Mouse (Mus musculus) intestine, embryonic 16.5 days (tissue): ENCODE measurements around the gene Tecpr2. TPM values are rescaled to one million over a fixed set of nuclear protein-coding genes. Genes with fewer than 3 reads are reported as not detected.

Source experiments
- ATAC-seq: fragments of 200-750 bp; cut with Nextera tagmentation; 2 replicates; pipeline ENCODE4 v1.8.0; 2017; ENCODE audit warnings: moderate TSS enrichment, moderate library complexity
- H3K27ac ChIP-seq: fragments of 300-500 bp; sonication (generic); 2 replicates; pipeline ENCODE4 v1.5.1; 2014; ENCODE audit warnings: mild to moderate bottlenecking, low read length
- H3K27me3 ChIP-seq: fragments of 300-500 bp; sonication (generic); replicated peaks from 2 replicates; pipeline ENCODE4 v1.6.1; 2014; ENCODE audit warnings: low read length, control low read depth, mixed read lengths; ENCODE audit not compliant: control insufficient read depth, insufficient read depth
- H3K36me3 ChIP-seq: fragments of 300-500 bp; sonication (generic); 2 replicates; pipeline ENCODE4 v1.6.1; 2014; ENCODE audit warnings: low read length, control low read depth; ENCODE audit not compliant: control insufficient read depth, insufficient read depth
- H3K4me1 ChIP-seq: fragments of 300-500 bp; sonication (generic); 2 replicates; pipeline ENCODE4 v1.6.1; 2014; ENCODE audit warnings: low read length, control low read depth, mixed read lengths; ENCODE audit not compliant: control insufficient read depth, insufficient read depth
- H3K4me2 ChIP-seq: fragments of 300-500 bp; sonication (generic); 2 replicates; pipeline ENCODE4 v1.6.1; 2014; ENCODE audit warnings: low read depth, low read length, control low read depth
- H3K4me3 ChIP-seq: fragments of 300-500 bp; sonication (generic); 2 replicates; pipeline ENCODE4 v1.5.1; 2014; ENCODE audit warnings: mild to moderate bottlenecking, low read length
- H3K9ac ChIP-seq: fragments of 300-500 bp; sonication (generic); 2 replicates; pipeline ENCODE4 v1.6.1; 2014; ENCODE audit warnings: low read depth, low read length
- H3K9me3 ChIP-seq: fragments of 300-500 bp; sonication (generic); 2 replicates; pipeline ENCODE4 v1.6.1; 2016; ENCODE audit warnings: low read length, control low read depth; ENCODE audit not compliant: control insufficient read depth
- WGBS: fragments of 180-500 bp; shearing (Covaris S2); extraction: QIAGEN DNeasy Blood & Tissue Kit; methylation state at CpG from one replicate; pipeline ENCODE4 v1.1.7; 2014; 5-methylcytosine and 5-hydroxymethylcytosine counted together
- polyA plus RNA-seq: library from polyadenylated mRNA; unstranded; fragments of >200 nt; fragmentation: Nextera tagmentation; extraction: Ambion mirVana; gene quantifications from 2 replicates; pipeline ENCODE4 v1.2.1, GENCODE M21; 2015

Gene Tecpr2
- polyA plus RNA-seq, 1 experiment from 2014 or later: 2.2 TPM

GRCm38 (mm10) chr12:110990500-110990899 lies 101.4 kb downstream of the Tecpr2 start:
- ATAC-seq: no peak
- Histone ChIP-seq H3K4me2 (no peak overlapping the region), H3K36me3 (no peaks in the 10 kb centered on the region), H3K4me1 (peaks cover 12% of the 10 kb centered on the region), H3K27ac (no peak overlapping the region), H3K27me3 (no peaks in the 10 kb centered on the region), H3K9me3 (no peaks in the 10 kb centered on the region), H3K4me3 (no peak overlapping the region), H3K9ac (no peak overlapping the region)
- WGBS: 85% methylated on average over 7 of the region's 7 CpGs

GRCm38 (mm10) chr12:110991361-110992127 lies 102.5 kb downstream of the Tecpr2 start:
- H3K27me3 ChIP-seq: no peaks in the 10 kb centered on the region
- 4% methylated on average over 23 of the region's 23 CpGs for WGBS
- H3K27ac ChIP-seq: peak overlapping the region; percentile 71
- H3K4me1 ChIP-seq: peaks cover 12% of the 10 kb centered on the region
- no peaks in the 10 kb centered on the region for H3K36me3 ChIP-seq
- peak overlapping the region; percentile 52 for H3K4me3 ChIP-seq
- peak; percentile 88 for ATAC-seq
- no peaks in the 10 kb centered on the region for H3K9me3 ChIP-seq
- peak overlapping the region; percentile 72 for H3K9ac ChIP-seq
- peak overlapping the region; percentile 60 for H3K4me2 ChIP-seq

GRCm38 (mm10) chr12:110992128-110992553 lies 103.1 kb downstream of the Tecpr2 start:
- no peaks in the 10 kb centered on the region for H3K27me3 ChIP-seq
- peaks cover 12% of the 10 kb centered on the region for H3K4me1 ChIP-seq
- H3K9ac ChIP-seq: peak overlapping the region; percentile 72
- H3K4me2 ChIP-seq: peak overlapping the region; percentile 60
- H3K36me3 ChIP-seq: no peaks in the 10 kb centered on the region
- H3K27ac ChIP-seq: peak overlapping the region; percentile 71
- peak; percentile 94 for ATAC-seq
- no peaks in the 10 kb centered on the region for H3K9me3 ChIP-seq
- peak overlapping the region; percentile 52 for H3K4me3 ChIP-seq
- WGBS: under 1% methylated on average over 24 of the region's 24 CpGs

GRCm38 (mm10) chr12:110992771-110993170 lies 103.7 kb downstream of the Tecpr2 start:
- H3K4me1 ChIP-seq: peaks cover 12% of the 10 kb centered on the region

GRCm38 (mm10) chr12:110993226-110993625 lies 104.2 kb downstream of the Tecpr2 start:
- no peak for ATAC-seq
- H3K27me3 ChIP-seq: no peaks in the 10 kb centered on the region
- WGBS: 66% methylated on average over 3 of the region's 3 CpGs
- no peaks in the 10 kb centered on the region for H3K9me3 ChIP-seq
- H3K4me2 ChIP-seq: no peak overlapping the region
- peaks cover 12% of the 10 kb centered on the region for H3K4me1 ChIP-seq
- peak overlapping the region; percentile 71 for H3K27ac ChIP-seq
- 0 out of 2 replicates have a peak overlapping the region, but pooled peaks have one; percentile 13 for H3K9ac ChIP-seq
- H3K36me3 ChIP-seq: no peaks in the 10 kb centered on the region
- no peak overlapping the region for H3K4me3 ChIP-seq

More at GRCm38 (mm10) chr12:110992771-110993170, 103.7 kb downstream of the Tecpr2 start:
- no peaks in the 10 kb centered on the region for H3K27me3 ChIP-seq
- peak overlapping the region; percentile 72; the same call in 1 of the 2 replicates for H3K9ac ChIP-seq
- H3K36me3 ChIP-seq: no peaks in the 10 kb centered on the region
- no peaks in the 10 kb centered on the region for H3K9me3 ChIP-seq
- H3K4me3 ChIP-seq: no peak overlapping the region; the same call in 1 of the 2 replicates
- H3K4me2 ChIP-seq: peak overlapping the region; percentile 60
- peak overlapping the region; percentile 71 for H3K27ac ChIP-seq
- peak; percentile 3; the same call in 1 of the 2 replicates for ATAC-seq
- 73% methylated on average over 12 of the region's 12 CpGs for WGBS

- H3K27me3 ChIP-seq: no peaks in the 10 kb centered on the region
- 37% methylated on average over 12 of the region's 12 CpGs for WGBS
These were observed 105.6 kb downstream of the Tecpr2 start for GRCm38 (mm10) chr12:110994666-110995065.

GRCm38 (mm10) chr12:110998092-110998491 lies 109.0 kb downstream of the Tecpr2 start:
- no peak overlapping the region for H3K4me2 ChIP-seq
- H3K9ac ChIP-seq: no peak overlapping the region
- H3K4me1 ChIP-seq: peaks cover 4% of the 10 kb centered on the region
- no peaks in the 10 kb centered on the region for H3K36me3 ChIP-seq
- H3K27ac ChIP-seq: no peak overlapping the region
- WGBS: 98% methylated on average over 11 of the region's 11 CpGs
- no peak overlapping the region for H3K4me3 ChIP-seq
- no peaks in the 10 kb centered on the region for H3K9me3 ChIP-seq
- ATAC-seq: no peak
- no peaks in the 10 kb centered on the region for H3K27me3 ChIP-seq

More at GRCm38 (mm10) chr12:110994666-110995065, 105.6 kb downstream of the Tecpr2 start:
- Histone ChIP-seq H3K27ac (no peak overlapping the region), H3K9ac (no peak overlapping the region), H3K4me1 (peaks cover 12% of the 10 kb centered on the region), H3K4me2 (no peak overlapping the region), H3K4me3 (no peak overlapping the region), H3K9me3 (no peaks in the 10 kb centered on the region), H3K36me3 (no peaks in the 10 kb centered on the region)
- no peak for ATAC-seq

- 70% methylated on average over 2 of the region's 2 CpGs for WGBS
These were observed 110.8 kb downstream of the Tecpr2 start for GRCm38 (mm10) chr12:110999820-111000219.

GRCm38 (mm10) chr12:111000956-111001355 lies 111.9 kb downstream of the Tecpr2 start:
- Histone ChIP-seq H3K4me1 (peaks cover 7% of the 10 kb centered on the region), H3K27ac (no peak overlapping the region), H3K9me3 (no peaks in the 10 kb centered on the region), H3K9ac (no peak overlapping the region), H3K4me2 (no peak overlapping the region), H3K27me3 (no peaks in the 10 kb centered on the region), H3K36me3 (no peaks in the 10 kb centered on the region), H3K4me3 (no peak overlapping the region)
- WGBS: 93% methylated on average over 7 of the region's 7 CpGs
- ATAC-seq: no peak

More at GRCm38 (mm10) chr12:110999820-111000219, 110.8 kb downstream of the Tecpr2 start:
- Histone ChIP-seq H3K27me3 (no peaks in the 10 kb centered on the region), H3K27ac (no peak overlapping the region), H3K36me3 (no peaks in the 10 kb centered on the region), H3K9me3 (no peaks in the 10 kb centered on the region), H3K4me3 (no peak overlapping the region), H3K9ac (no peak overlapping the region), H3K4me1 (no peaks in the 10 kb centered on the region), H3K4me2 (no peak overlapping the region)
- no peak for ATAC-seq
